Comparison of ENCODE assay signal across 10 mouse cellular contexts in the genomic region with DNA sequence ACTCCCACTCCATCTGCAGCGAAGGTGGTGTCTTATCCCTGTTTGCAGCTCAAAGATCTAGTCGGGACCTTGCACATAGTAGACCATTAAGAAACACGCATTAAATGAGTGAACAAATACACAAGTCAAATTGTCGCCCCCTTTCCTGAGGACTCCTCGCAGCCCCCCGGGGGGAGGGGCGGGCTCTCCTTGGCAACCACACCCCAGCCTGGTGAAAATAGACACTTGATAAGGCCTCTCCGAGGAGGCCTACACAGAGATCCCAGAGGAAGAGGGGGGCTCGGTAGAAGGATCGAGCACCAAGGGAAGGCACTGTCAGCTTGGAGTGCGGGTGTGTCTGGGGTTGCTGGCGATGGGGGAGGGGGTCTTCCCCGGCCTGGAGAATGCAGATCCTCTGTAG. TPM values are rescaled to one million over a fixed set of nuclear protein-coding genes. Genes with fewer than 3 reads are reported as not detected.
DNase-seq lines count a peak whose midpoint lies in the region; ATAC-seq and TF ChIP-seq lines count a peak whose summit lies in the region.
"Had no signal": no experiment of that assay in that cellular context is flagged by ENCODE, and none has a peak within 500 bp of the region (broad histone marks: within the 10 kb centered on the region; RNA-seq: fewer than 3 reads in every experiment).

No protein-coding gene starts in this region.

- peaks cover 63% of the 10 kb centered on the region for H3K27me3 ChIP-seq in forebrain, embryonic 10.5 days (ENCODE audit: poor library complexity, severe bottlenecking)
- H3K27me3 ChIP-seq in forebrain, postnatal 0 days (ENCODE audit: insufficient read depth, low read length): peaks cover 35% of the 10 kb centered on the region
- peaks cover 50% of the 10 kb centered on the region for H3K27me3 ChIP-seq in intestine, embryonic 14.5 days (replicated peaks; ENCODE audit: control insufficient read depth, insufficient read depth, low read length)
- H3K27me3 ChIP-seq in intestine, postnatal 0 days (replicated peaks; ENCODE audit: control insufficient read depth, insufficient read depth, low read length): peaks cover 46% of the 10 kb centered on the region
- H3K27me3 ChIP-seq in hindbrain, postnatal 0 days (ENCODE audit: insufficient read depth, low read length): peaks cover 34% of the 10 kb centered on the region

- no peak for ATAC-seq in forebrain, postnatal 0 days
- ATAC-seq in intestine, embryonic 14.5 days (replicated peaks; ENCODE audit: low FRiP score, low TSS enrichment, low read depth): no peak
- no peak for ATAC-seq in intestine, postnatal 0 days
- ATAC-seq in hindbrain, postnatal 0 days: no peak
- ATAC-seq in activated CD4-positive, CD25-positive, alpha-beta regulatory T cell, adult 4 months: no peak

- H3K4me2 ChIP-seq in forebrain, postnatal 0 days (ENCODE audit: low read depth): no peak overlapping the region
- H3K4me2 ChIP-seq in intestine, embryonic 14.5 days (ENCODE audit: low read length): peak overlapping the region; percentile 100; the same call in 1 of the 2 replicates
- no peak overlapping the region for H3K4me2 ChIP-seq in intestine, postnatal 0 days (replicated peaks; ENCODE audit: low read depth)
- 0 out of 2 replicates have a peak overlapping the region, but pooled peaks have one; percentile 96 for H3K4me2 ChIP-seq in hindbrain, postnatal 0 days (ENCODE audit: low read depth, low read length)

- no peak for DNase-seq in forebrain, embryonic 10.5 days (ENCODE audit: extremely low spot score, low spot score)
- DNase-seq in forebrain, postnatal 0 days: no peak
- DNase-seq in intestine, embryonic 14.5 days (ENCODE audit: low spot score): no peak
- DNase-seq in ES-CJ7 (ENCODE audit: low read depth, low spot score): peak; percentile 20
- no peak for DNase-seq in hindbrain, postnatal 0 days (ENCODE audit: low spot score)
- no peak for DNase-seq in adrenal gland, postnatal 36 days
- DNase-seq: B cell, adult 2 months; thymus, adult 2 months had no signal

- H3K4me1 ChIP-seq in forebrain, embryonic 10.5 days: peaks cover 52% of the 10 kb centered on the region
- no peaks in the 10 kb centered on the region; the same call in 1 of the 2 replicates for H3K4me1 ChIP-seq in forebrain, postnatal 0 days (ENCODE audit: insufficient read depth)
- peaks cover 29% of the 10 kb centered on the region for H3K4me1 ChIP-seq in intestine, embryonic 14.5 days (replicated peaks; ENCODE audit: control insufficient read depth, insufficient read depth, low read length)
- H3K4me1 ChIP-seq in intestine, postnatal 0 days (replicated peaks; ENCODE audit: control insufficient read depth, insufficient read depth, low read length): no peaks in the 10 kb centered on the region
- peaks cover 8% of the 10 kb centered on the region for H3K4me1 ChIP-seq in hindbrain, postnatal 0 days (ENCODE audit: insufficient read depth, low read length)

- H3K9me3 ChIP-seq in forebrain, embryonic 10.5 days: no peaks in the 10 kb centered on the region
- H3K9me3 ChIP-seq in forebrain, postnatal 0 days (ENCODE audit: low read length): no peaks in the 10 kb centered on the region
- no peaks in the 10 kb centered on the region for H3K9me3 ChIP-seq in intestine, embryonic 14.5 days (ENCODE audit: control insufficient read depth, low read length)
- no peaks in the 10 kb centered on the region for H3K9me3 ChIP-seq in intestine, postnatal 0 days (ENCODE audit: control insufficient read depth)
- H3K9me3 ChIP-seq in hindbrain, postnatal 0 days (ENCODE audit: low read length): no peaks in the 10 kb centered on the region

- H3K27ac ChIP-seq in forebrain, embryonic 10.5 days: no peak overlapping the region
- H3K27ac ChIP-seq in forebrain, postnatal 0 days (ENCODE audit: low read depth, low read length): no peak overlapping the region
- no peak overlapping the region for H3K27ac ChIP-seq in intestine, embryonic 14.5 days (ENCODE audit: low read depth)
- H3K27ac ChIP-seq in intestine, postnatal 0 days (ENCODE audit: low read depth, low read length): no peak overlapping the region
- no peak overlapping the region for H3K27ac ChIP-seq in hindbrain, postnatal 0 days

- no peaks in the 10 kb centered on the region for H3K36me3 ChIP-seq in forebrain, embryonic 10.5 days (replicated peaks)
- no peaks in the 10 kb centered on the region for H3K36me3 ChIP-seq in forebrain, postnatal 0 days (ENCODE audit: insufficient read depth)
- no peaks in the 10 kb centered on the region for H3K36me3 ChIP-seq in intestine, embryonic 14.5 days (ENCODE audit: control insufficient read depth, insufficient read depth, low read length)
- H3K36me3 ChIP-seq in intestine, postnatal 0 days (ENCODE audit: control insufficient read depth, insufficient read depth): no peaks in the 10 kb centered on the region
- no peaks in the 10 kb centered on the region for H3K36me3 ChIP-seq in hindbrain, postnatal 0 days (ENCODE audit: insufficient read depth, low read length)

- TF ChIP-seq CTCF in forebrain, postnatal 0 days (IDR thresholded peaks at IDR 0.05; ENCODE audit: low read depth): no peak
- TF ChIP-seq CTCF in intestine, postnatal 0 days (IDR thresholded peaks at IDR 0.05; ENCODE audit: low read depth): no peak
- TF ChIP-seq CTCF in hindbrain, postnatal 0 days (IDR thresholded peaks at IDR 0.05; ENCODE audit: low read depth): no peak

- WGBS in forebrain, embryonic 10.5 days: 2% methylated on average over 13 of the region's 13 CpGs
- WGBS in forebrain, postnatal 0 days: 5% methylated on average over 13 of the region's 13 CpGs
- 5% methylated on average over 13 of the region's 13 CpGs for WGBS in intestine, embryonic 14.5 days
- 7% methylated on average over 13 of the region's 13 CpGs for WGBS in intestine, postnatal 0 days
- 5% methylated on average over 13 of the region's 13 CpGs for WGBS in hindbrain, postnatal 0 days

- H3K9ac ChIP-seq in forebrain, postnatal 0 days: no peak overlapping the region
- no peak overlapping the region for H3K9ac ChIP-seq in intestine, embryonic 14.5 days (ENCODE audit: low read length)
- no peak overlapping the region for H3K9ac ChIP-seq in intestine, postnatal 0 days (ENCODE audit: low read depth, low read length)
- no peak overlapping the region for H3K9ac ChIP-seq in hindbrain, postnatal 0 days (replicated peaks; ENCODE audit: low read length)

- peak overlapping the region; percentile 71 for H3K4me3 ChIP-seq in forebrain, embryonic 10.5 days
- no peak overlapping the region for H3K4me3 ChIP-seq in forebrain, postnatal 0 days (ENCODE audit: low read depth, low read length)
- H3K4me3 ChIP-seq in intestine, embryonic 14.5 days (ENCODE audit: low read depth, low read length): no peak overlapping the region
- H3K4me3 ChIP-seq in intestine, postnatal 0 days (ENCODE audit: low read depth, low read length): no peak overlapping the region
- no peak overlapping the region for H3K4me3 ChIP-seq in hindbrain, postnatal 0 days (ENCODE audit: low read length)

RNA-seq across cellular contexts. Expression of a gene that starts 1.2 kb away (rescaled TPM):
- 0.52 and 0.92 TPM in 2 replicates for polyA plus RNA-seq in forebrain, embryonic 10.5 days (2016; fragmentation: Nextera tagmentation; extraction: Ambion mirVana)
- 8.5 and 13.0 TPM in 2 replicates for total RNA-seq in forebrain, postnatal 0 days (2014; rRNA removed)
- 12.2 and 19.9 TPM in 2 replicates for polyA plus RNA-seq in forebrain, postnatal 0 days (2015; fragmentation: Nextera tagmentation; extraction: Ambion mirVana)
- 1.7 and 3.8 TPM in 2 replicates for polyA plus RNA-seq in intestine, embryonic 14.5 days (2014; fragmentation: Nextera tagmentation; extraction: Ambion mirVana)
- 2.8 and 3.3 TPM in 2 replicates for polyA plus RNA-seq in intestine, postnatal 0 days (2015; fragmentation: Nextera tagmentation; extraction: Ambion mirVana)
- total RNA-seq in hindbrain, postnatal 0 days (2014; rRNA removed): 1.4 and 3.8 TPM in 2 replicates
- 6.9 and 7.5 TPM in 2 replicates for polyA plus RNA-seq in hindbrain, postnatal 0 days (2015; fragmentation: Nextera tagmentation; extraction: Ambion mirVana)
- 1 to 10 TPM; 6.5 to 7.7 TPM for polyA plus RNA-seq in activated CD4-positive, CD25-positive, alpha-beta regulatory T cell, adult 4 months (2017; shearing (Covaris generic))
- total RNA-seq in adrenal gland, postnatal 36 days (2021): 100 to 1,000 TPM; 112 to 175 TPM

RNA-seq across cellular contexts. Expression of a gene that starts 49.8 kb away (rescaled TPM):
- 105 and 107 TPM in 2 replicates for polyA plus RNA-seq in forebrain, embryonic 10.5 days (2016; fragmentation: Nextera tagmentation; extraction: Ambion mirVana)
- total RNA-seq in forebrain, postnatal 0 days (2014; rRNA removed): 176 and 197 TPM in 2 replicates
- polyA plus RNA-seq in forebrain, postnatal 0 days (2015; fragmentation: Nextera tagmentation; extraction: Ambion mirVana): 150 and 161 TPM in 2 replicates
- polyA plus RNA-seq in intestine, embryonic 14.5 days (2014; fragmentation: Nextera tagmentation; extraction: Ambion mirVana): 72.7 and 75.3 TPM in 2 replicates
- polyA plus RNA-seq in intestine, postnatal 0 days (2015; fragmentation: Nextera tagmentation; extraction: Ambion mirVana): 20.7 and 21.2 TPM in 2 replicates
- 194 and 198 TPM in 2 replicates for total RNA-seq in hindbrain, postnatal 0 days (2014; rRNA removed)
- 126 and 134 TPM in 2 replicates for polyA plus RNA-seq in hindbrain, postnatal 0 days (2015; fragmentation: Nextera tagmentation; extraction: Ambion mirVana)
- 10 to 100 TPM in 1 of 2 experiments, 1 to 10 TPM in 1; 9.8 to 12.0 TPM for polyA plus RNA-seq in activated CD4-positive, CD25-positive, alpha-beta regulatory T cell, adult 4 months (2017; shearing (Covaris generic))
- 10 to 100 TPM; 55.9 to 77.6 TPM for total RNA-seq in adrenal gland, postnatal 36 days (2021)

Comparison
In these comparisons a context has a peak if more than half of its experiments do, and no peak if none do; other contexts are left out.
1. H3K4me2 ChIP-seq: peak in intestine, embryonic 14.5 days (single experiment) and hindbrain, postnatal 0 days (single experiment); none in forebrain, postnatal 0 days (single experiment) and intestine, postnatal 0 days (single experiment).